8 mouse cellular contexts compared by ENCODE assay signal in the genomic region with DNA sequence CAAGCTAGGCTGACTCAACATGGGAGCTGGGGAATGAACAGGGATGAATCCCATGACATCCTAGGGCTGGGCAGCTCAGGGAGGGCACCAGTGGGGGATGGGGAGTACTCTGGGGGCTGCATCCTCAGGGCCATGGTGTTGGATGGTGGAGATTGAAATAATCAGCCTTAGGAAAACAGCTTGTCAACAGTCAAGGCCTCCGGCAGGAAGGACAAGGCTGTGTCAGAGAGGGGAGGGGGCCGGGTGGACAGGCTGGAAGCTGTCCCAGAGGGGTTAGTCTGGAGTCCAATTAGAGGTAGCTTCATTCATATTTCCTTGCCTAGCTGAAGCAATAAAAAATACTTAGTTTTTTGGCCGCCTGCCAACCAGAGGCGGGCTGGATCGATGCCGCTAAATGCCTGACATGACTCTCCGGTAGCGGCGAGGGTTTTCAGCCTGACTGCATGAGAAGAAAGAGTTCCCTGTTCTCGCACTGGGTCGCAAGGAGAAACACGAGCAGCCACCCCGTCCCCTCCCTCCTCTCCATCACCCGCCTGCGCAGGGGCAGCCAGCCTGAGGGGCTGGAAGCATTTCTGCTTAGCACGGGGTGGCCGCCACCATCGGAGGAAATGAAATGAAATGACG. TPM values are rescaled to one million over a fixed set of nuclear protein-coding genes. Genes with fewer than 3 reads are reported as not detected.
DNase-seq lines count a peak whose midpoint lies in the region; ATAC-seq and TF ChIP-seq lines count a peak whose summit lies in the region.

No protein-coding gene starts in this region.

- no peaks in the 10 kb centered on the region for H3K79me2 ChIP-seq in liver, adult 2 months (ENCODE audit: control insufficient read depth, insufficient read depth, low read length)

- TF ChIP-seq POLR2A in liver, adult 2 months (IDR thresholded peaks at IDR 0.05; ENCODE audit: extremely low read depth, insufficient read depth, low read length), result no peak

- H3K4me1 ChIP-seq in liver, adult 2 months (ENCODE audit: control insufficient read depth, insufficient read depth, low read length), result no peaks in the 10 kb centered on the region
- 0 out of 2 replicates have a peak, but pooled peaks cover 3% of the 10 kb centered on the region for H3K4me1 ChIP-seq in liver, embryonic 11.5 days (replicated peaks; ENCODE audit: control insufficient read depth, insufficient read depth, low read length)
- H3K4me1 ChIP-seq in forebrain, embryonic 11.5 days (replicated peaks; ENCODE audit: control insufficient read depth, insufficient read depth, low read length), result peaks cover 48% of the 10 kb centered on the region
- peaks cover 6 to 15% of the 10 kb centered on the region in 2 experiments; a peak in 3 of 4 replicates for H3K4me1 ChIP-seq in heart, embryonic 14.5 days (ENCODE audit: control insufficient read depth in 2 of 2, insufficient read depth in 2 of 2, low read length in 2 of 2)
- peaks cover 24% of the 10 kb centered on the region for H3K4me1 ChIP-seq in kidney, postnatal 0 days (replicated peaks; ENCODE audit: insufficient read depth, low read length)
- H3K4me1 ChIP-seq in limb, embryonic 13.5 days, result peaks cover 67% of the 10 kb centered on the region

- no peaks in the 10 kb centered on the region for H3K27me3 ChIP-seq in liver, adult 2 months (ENCODE audit: control insufficient read depth, insufficient read depth, low read length)
- no peaks in the 10 kb centered on the region for H3K27me3 ChIP-seq in liver, embryonic 11.5 days (replicated peaks; ENCODE audit: control insufficient read depth, insufficient read depth, low read length)
- no peaks in the 10 kb centered on the region for H3K27me3 ChIP-seq in forebrain, embryonic 11.5 days (ENCODE audit: control insufficient read depth, insufficient read depth, low read length)
- H3K27me3 ChIP-seq in heart, embryonic 14.5 days (ENCODE audit: control insufficient read depth, insufficient read depth, low read length), result peaks cover 81% of the 10 kb centered on the region
- no peaks in the 10 kb centered on the region for H3K27me3 ChIP-seq in kidney, postnatal 0 days (ENCODE audit: insufficient read depth, low read length)
- H3K27me3 ChIP-seq in limb, embryonic 13.5 days, result 0 out of 2 replicates have a peak, but pooled peaks cover 5% of the 10 kb centered on the region

- H3K9ac ChIP-seq in liver, adult 2 months (ENCODE audit: low read depth, low read length), result no peak overlapping the region
- no peak overlapping the region for H3K9ac ChIP-seq in liver, embryonic 11.5 days (ENCODE audit: low read depth, low read length)
- no peak overlapping the region for H3K9ac ChIP-seq in forebrain, embryonic 11.5 days (ENCODE audit: low read length)
- H3K9ac ChIP-seq in heart, embryonic 14.5 days (ENCODE audit: low read length), result no peak overlapping the region
- H3K9ac ChIP-seq in kidney, postnatal 0 days (ENCODE audit: low read depth, low read length), result no peak overlapping the region
- 0 out of 2 replicates have a peak overlapping the region, but pooled peaks have one; percentile 14 for H3K9ac ChIP-seq in limb, embryonic 13.5 days

- peaks cover 10% of the 10 kb centered on the region for H3K36me3 ChIP-seq in liver, adult 2 months (ENCODE audit: control insufficient read depth, insufficient read depth, low read length)
- H3K36me3 ChIP-seq in liver, embryonic 11.5 days (ENCODE audit: control insufficient read depth, insufficient read depth, low read length), result peaks cover 40% of the 10 kb centered on the region
- peaks cover 26% of the 10 kb centered on the region for H3K36me3 ChIP-seq in forebrain, embryonic 11.5 days (ENCODE audit: control insufficient read depth, insufficient read depth, low read length)
- peaks cover 53% of the 10 kb centered on the region for H3K36me3 ChIP-seq in heart, embryonic 14.5 days (ENCODE audit: control insufficient read depth, insufficient read depth, low read length)
- peaks cover 49% of the 10 kb centered on the region for H3K36me3 ChIP-seq in kidney, postnatal 0 days (ENCODE audit: insufficient read depth, low read length)
- peaks cover 83% of the 10 kb centered on the region for H3K36me3 ChIP-seq in limb, embryonic 13.5 days

- no peak for ATAC-seq in liver, embryonic 11.5 days (replicated peaks; ENCODE audit: low FRiP score)
- peak; percentile 89 for ATAC-seq in forebrain, embryonic 11.5 days (replicated peaks; ENCODE audit: low FRiP score)
- ATAC-seq in heart, embryonic 14.5 days (ENCODE audit: insufficient number of reproducible peaks, insufficient read depth, low FRiP score, low read depth), result peak; percentile 44; the same call in 1 of the 2 replicates
- ATAC-seq in kidney, postnatal 0 days (replicated peaks; ENCODE audit: low FRiP score, low read depth), result peak; percentile 55; the same call in 1 of the 2 replicates
- ATAC-seq in limb, embryonic 13.5 days (ENCODE audit: low FRiP score, low read depth), result peak; percentile 86

- no peak overlapping the region for H3K4me3 ChIP-seq in liver, adult 2 months (ENCODE audit: insufficient read depth, low read depth, low read length)
- no peak overlapping the region for H3K4me3 ChIP-seq in liver, embryonic 11.5 days (ENCODE audit: low read depth, low read length)
- no peak overlapping the region for H3K4me3 ChIP-seq in forebrain, embryonic 11.5 days (ENCODE audit: low read depth, low read length)
- no peak overlapping the region for H3K4me3 ChIP-seq in heart, embryonic 14.5 days (ENCODE audit: control insufficient read depth in 1 of 2, insufficient read depth in 1 of 2, low read depth in 1 of 2, low read length in 2 of 2)
- H3K4me3 ChIP-seq in kidney, postnatal 0 days (replicated peaks; ENCODE audit: low read depth, low read length), result no peak overlapping the region
- no peak overlapping the region for H3K4me3 ChIP-seq in limb, embryonic 13.5 days

- H3K4me2 ChIP-seq in liver, embryonic 11.5 days, result no peak overlapping the region
- peak overlapping the region; percentile 24; the same call in 1 of the 2 replicates for H3K4me2 ChIP-seq in forebrain, embryonic 11.5 days (ENCODE audit: low read depth, low read length, severe bottlenecking)
- H3K4me2 ChIP-seq in heart, embryonic 14.5 days (ENCODE audit: low read length), result peak overlapping the region; percentile 38
- peak overlapping the region; percentile 43 for H3K4me2 ChIP-seq in kidney, postnatal 0 days (ENCODE audit: low read length)
- H3K4me2 ChIP-seq in limb, embryonic 13.5 days (replicated peaks), result peak overlapping the region; percentile 52

- 69% methylated on average over 19 of the region's 19 CpGs for WGBS in liver, adult 2 months
- 78% methylated on average over 19 of the region's 19 CpGs for WGBS in liver, embryonic 11.5 days
- WGBS in forebrain, embryonic 11.5 days, result 5% methylated on average over 19 of the region's 19 CpGs
- WGBS in heart, embryonic 14.5 days, result 40% methylated on average over 19 of the region's 19 CpGs
- 10% methylated on average over 19 of the region's 19 CpGs for WGBS in kidney, postnatal 0 days
- WGBS in limb, embryonic 13.5 days, result 5% methylated on average over 19 of the region's 19 CpGs

- no peaks in the 10 kb centered on the region for H3K9me3 ChIP-seq in liver, embryonic 11.5 days (ENCODE audit: control insufficient read depth, low read length)
- H3K9me3 ChIP-seq in forebrain, embryonic 11.5 days (ENCODE audit: control insufficient read depth, low read length), result no peaks in the 10 kb centered on the region
- no peaks in the 10 kb centered on the region for H3K9me3 ChIP-seq in heart, embryonic 14.5 days (ENCODE audit: control insufficient read depth, low read length)
- no peaks in the 10 kb centered on the region for H3K9me3 ChIP-seq in kidney, postnatal 0 days (replicated peaks; ENCODE audit: low read length)
- no peaks in the 10 kb centered on the region for H3K9me3 ChIP-seq in limb, embryonic 13.5 days

- DNase-seq in liver, adult 2 months (ENCODE audit: extremely low read depth, low read depth, low spot score), result peak; percentile 31
- no peak for DNase-seq in liver, embryonic 11.5 days (ENCODE audit: low spot score)
- peak; percentile 94 for DNase-seq in forebrain, embryonic 11.5 days (ENCODE audit: low spot score)
- DNase-seq in kidney, postnatal 0 days (ENCODE audit: low spot score), result peak; percentile 85
- DNase-seq in ovary, postnatal 10 days (ENCODE audit: low spot score), result peak; percentile 58
- no peak for DNase-seq in thymus, postnatal 25 days

- no peak overlapping the region for H3K27ac ChIP-seq in liver, adult 2 months (replicated peaks; ENCODE audit: insufficient read depth, low read depth, low read length)
- no peak overlapping the region for H3K27ac ChIP-seq in liver, embryonic 11.5 days (ENCODE audit: low read depth, low read length)
- H3K27ac ChIP-seq in forebrain, embryonic 11.5 days (ENCODE audit: low read depth, low read length), result peak overlapping the region; percentile 58
- no peak overlapping the region for H3K27ac ChIP-seq in heart, embryonic 14.5 days (replicated peaks in 1 of 2; ENCODE audit: control insufficient read depth in 1 of 2, insufficient read depth in 1 of 2, low read depth in 2 of 2, low read length in 2 of 2)
- H3K27ac ChIP-seq in kidney, postnatal 0 days, result peak overlapping the region; percentile 3; the same call in 1 of the 2 replicates
- H3K27ac ChIP-seq in limb, embryonic 13.5 days, result peak overlapping the region; percentile 84

- TF ChIP-seq CTCF in liver, adult 2 months (IDR thresholded peaks at IDR 0.05; ENCODE audit: low read depth, low read length), result no peak
- TF ChIP-seq CTCF in kidney, postnatal 0 days (IDR thresholded peaks at IDR 0.05; ENCODE audit: low read depth), result no peak

RNA-seq across cellular contexts. Expression of a gene that starts 32.9 kb away (rescaled TPM):
- 2.4 and 2.9 TPM in 2 replicates for total RNA-seq in liver, adult 2 months (2014; rRNA removed)
- 9.7 and 14.8 TPM in 2 replicates for polyA plus RNA-seq in liver, adult 2 months (2012; rRNA removed)
- 15.0 and 15.8 TPM in 2 replicates for polyA plus RNA-seq in liver, embryonic 11.5 days (2014; fragmentation: Nextera tagmentation; extraction: Ambion mirVana)
- polyA plus RNA-seq in forebrain, embryonic 11.5 days (2014; fragmentation: Nextera tagmentation; extraction: Ambion mirVana), result 57.8 and 58.2 TPM in 2 replicates
- polyA plus RNA-seq in heart, embryonic 14.5 days (2014; fragmentation: Nextera tagmentation; extraction: Ambion mirVana), result 5.2 and 6.4 TPM in 2 replicates
- 22.0 and 22.9 TPM in 2 replicates for polyA plus RNA-seq in kidney, postnatal 0 days (2015; fragmentation: Nextera tagmentation; extraction: Ambion mirVana)
- 50.1 and 50.6 TPM in 2 replicates for polyA plus RNA-seq in limb, embryonic 13.5 days (2015; fragmentation: Nextera tagmentation; extraction: Ambion mirVana)

Comparison
In these comparisons a context has a peak if more than half of its experiments do, and no peak if none do; other contexts are left out.
1. DNase-seq: peak in liver, adult 2 months (single experiment), forebrain, embryonic 11.5 days (single experiment), kidney, postnatal 0 days (single experiment) and ovary, postnatal 10 days (single experiment); none in liver, embryonic 11.5 days (single experiment) and thymus, postnatal 25 days (single experiment).
2. H3K27ac ChIP-seq: peak in forebrain, embryonic 11.5 days (single experiment), kidney, postnatal 0 days (single experiment) and limb, embryonic 13.5 days (single experiment); none in liver, adult 2 months (single experiment), liver, embryonic 11.5 days (single experiment) and heart, embryonic 14.5 days (0 of 2).